Mouse (Mus musculus): ENCODE results near the gene Dab2ip. TPM values are rescaled to one million over a fixed set of nuclear protein-coding genes. Genes with fewer than 3 reads are reported as not detected.

Gene Dab2ip
- polyA plus RNA-seq, 1 experiment from 2014 or later, result 42.4 TPM

DNA sequence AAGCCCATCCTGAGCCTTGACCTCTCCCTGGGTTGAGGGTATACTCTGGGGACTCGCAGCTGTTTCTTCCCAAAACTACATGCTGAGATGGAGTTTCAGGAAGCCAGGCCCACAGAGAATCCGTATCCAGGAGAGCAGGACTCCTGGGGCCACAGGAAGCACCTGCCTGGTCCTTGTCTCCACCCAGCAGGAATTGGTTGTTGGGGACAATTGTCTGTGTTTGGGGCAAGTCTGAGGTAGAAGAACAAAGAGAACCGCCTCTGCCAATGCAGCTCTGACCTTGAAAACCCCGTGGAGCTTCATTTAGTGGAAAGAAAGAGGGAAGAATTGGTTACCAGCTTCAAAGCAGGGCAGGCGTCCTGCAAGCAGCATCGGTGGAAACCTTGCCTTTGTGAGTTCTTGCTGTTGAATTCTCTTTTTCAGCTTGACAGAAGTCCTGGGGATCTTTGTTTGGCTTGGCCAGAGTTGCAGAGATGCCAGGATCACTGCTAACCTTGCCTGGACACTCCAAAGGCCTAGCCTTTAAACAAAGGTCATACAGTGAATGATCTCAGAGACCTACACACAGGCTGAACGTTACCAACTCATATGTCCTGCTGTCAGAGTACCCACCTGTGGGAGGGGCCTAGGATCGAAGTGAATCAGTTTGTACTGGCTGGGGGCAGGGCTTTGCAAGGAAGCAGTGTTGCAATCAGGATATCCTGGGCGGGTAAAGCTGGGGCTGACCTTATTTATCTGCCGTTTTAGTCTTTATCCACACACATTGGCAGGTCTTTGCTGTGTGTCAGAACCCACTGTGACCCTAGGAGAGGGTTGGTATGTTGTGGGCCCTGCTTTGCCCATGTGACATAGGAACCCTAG lies 122.0 kb downstream of the Dab2ip start:
- no peak for ATAC-seq (ENCODE audit: low FRiP score, low TSS enrichment)
- H3K36me3 ChIP-seq (ENCODE audit: control insufficient read depth, insufficient read depth, low read length), result 0 out of 2 replicates have a peak, but pooled peaks cover 3% of the 10 kb centered on the region
- H3K9ac ChIP-seq (ENCODE audit: low read depth, low read length), result no peak overlapping the region
- H3K27ac ChIP-seq (ENCODE audit: low read depth, low read length), result peak overlapping the region; percentile 57
- no peaks in the 10 kb centered on the region for H3K9me3 ChIP-seq (ENCODE audit: control insufficient read depth, low read length)
- no peak overlapping the region for H3K4me3 ChIP-seq (ENCODE audit: low read length)
- WGBS, result 29% methylated on average over 10 of the region's 10 CpGs
- no peaks in the 10 kb centered on the region for H3K27me3 ChIP-seq (ENCODE audit: control insufficient read depth, insufficient read depth, low read length)
- peaks cover 76% of the 10 kb centered on the region for H3K4me1 ChIP-seq (ENCODE audit: control insufficient read depth, insufficient read depth, low read length)
- no peak overlapping the region for H3K4me2 ChIP-seq (replicated peaks; ENCODE audit: low read depth, low read length)

- Histone ChIP-seq H3K4me3 (ENCODE audit: low read length) (no peak overlapping the region), H3K36me3 (ENCODE audit: control insufficient read depth, insufficient read depth, low read length) (0 out of 2 replicates have a peak, but pooled peaks cover 3% of the 10 kb centered on the region), H3K9ac (ENCODE audit: low read depth, low read length) (no peak overlapping the region), H3K9me3 (ENCODE audit: control insufficient read depth, low read length) (no peaks in the 10 kb centered on the region), H3K27ac (ENCODE audit: low read depth, low read length) (peak overlapping the region; percentile 57; the same call in 1 of the 2 replicates), H3K4me2 (replicated peaks; ENCODE audit: low read depth, low read length) (no peak overlapping the region), H3K4me1 (ENCODE audit: control insufficient read depth, insufficient read depth, low read length) (peaks cover 72% of the 10 kb centered on the region), H3K27me3 (ENCODE audit: control insufficient read depth, insufficient read depth, low read length) (no peaks in the 10 kb centered on the region)
- WGBS, result 47% methylated on average over 6 of the region's 6 CpGs
- no peak for ATAC-seq (ENCODE audit: low FRiP score, low TSS enrichment)
Observed at GRCm38 (mm10) chr2:35680833-35681232, 122.8 kb downstream of the Dab2ip start.

- H3K4me2 ChIP-seq (replicated peaks; ENCODE audit: low read depth, low read length), result no peak overlapping the region
- WGBS, result 39% methylated on average over 3 of the region's 3 CpGs
- no peak overlapping the region for H3K27ac ChIP-seq (ENCODE audit: low read depth, low read length)
- ATAC-seq (ENCODE audit: low FRiP score, low TSS enrichment), result no peak
- H3K9ac ChIP-seq (ENCODE audit: low read depth, low read length), result no peak overlapping the region
- H3K9me3 ChIP-seq (ENCODE audit: control insufficient read depth, low read length), result no peaks in the 10 kb centered on the region
- H3K27me3 ChIP-seq (ENCODE audit: control insufficient read depth, insufficient read depth, low read length), result no peaks in the 10 kb centered on the region
- H3K4me1 ChIP-seq (ENCODE audit: control insufficient read depth, insufficient read depth, low read length), result peaks cover 48% of the 10 kb centered on the region; the same call in 1 of the 2 replicates
- 0 out of 2 replicates have a peak, but pooled peaks cover 8% of the 10 kb centered on the region for H3K36me3 ChIP-seq (ENCODE audit: control insufficient read depth, insufficient read depth, low read length)
- H3K4me3 ChIP-seq (ENCODE audit: low read length), result no peak overlapping the region
Observed at GRCm38 (mm10) chr2:35684005-35684404, 125.9 kb downstream of the Dab2ip start.

GRCm38 (mm10) chr2:35684735-35685312 lies 126.8 kb downstream of the Dab2ip start:
- Histone ChIP-seq H3K27ac (ENCODE audit: low read depth, low read length) (no peak overlapping the region), H3K4me2 (replicated peaks; ENCODE audit: low read depth, low read length) (no peak overlapping the region), H3K4me1 (ENCODE audit: control insufficient read depth, insufficient read depth, low read length) (peaks cover 43% of the 10 kb centered on the region; the same call in 1 of the 2 replicates), H3K9ac (ENCODE audit: low read depth, low read length) (no peak overlapping the region), H3K36me3 (ENCODE audit: control insufficient read depth, insufficient read depth, low read length) (0 out of 2 replicates have a peak, but pooled peaks cover 5% of the 10 kb centered on the region), H3K27me3 (ENCODE audit: control insufficient read depth, insufficient read depth, low read length) (no peaks in the 10 kb centered on the region), H3K9me3 (ENCODE audit: control insufficient read depth, low read length) (no peaks in the 10 kb centered on the region), H3K4me3 (ENCODE audit: low read length) (no peak overlapping the region)
- 47% methylated on average over 9 of the region's 9 CpGs for WGBS
- no peak for ATAC-seq (ENCODE audit: low FRiP score, low TSS enrichment)

DNA sequence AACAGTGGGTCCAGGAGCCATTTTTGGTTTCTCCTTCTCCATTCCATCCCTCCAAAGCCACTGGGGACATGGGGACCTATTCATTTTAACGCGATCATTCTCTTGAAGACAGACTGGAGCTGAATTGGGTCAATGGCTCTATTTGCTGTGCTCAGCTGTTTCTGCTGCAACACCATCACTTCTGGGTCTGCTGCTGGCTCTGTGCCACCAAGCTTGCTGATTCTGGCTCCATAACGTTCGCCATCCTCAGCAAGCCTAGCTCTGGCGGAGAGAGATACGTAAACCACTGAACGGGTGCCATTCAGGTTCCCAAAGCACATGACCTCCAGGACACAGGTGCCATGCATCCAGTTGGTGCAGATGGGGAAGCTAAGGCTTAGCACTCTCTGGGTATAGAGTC lies 128.0 kb downstream of the Dab2ip start:
- Histone ChIP-seq H3K27me3 (ENCODE audit: control insufficient read depth, insufficient read depth, low read length) (no peaks in the 10 kb centered on the region), H3K27ac (ENCODE audit: low read depth, low read length) (no peak overlapping the region), H3K9me3 (ENCODE audit: control insufficient read depth, low read length) (no peaks in the 10 kb centered on the region), H3K4me2 (replicated peaks; ENCODE audit: low read depth, low read length) (no peak overlapping the region), H3K4me3 (ENCODE audit: low read length) (no peak overlapping the region), H3K4me1 (ENCODE audit: control insufficient read depth, insufficient read depth, low read length) (peaks cover 43% of the 10 kb centered on the region), H3K9ac (ENCODE audit: low read depth, low read length) (no peak overlapping the region), H3K36me3 (ENCODE audit: control insufficient read depth, insufficient read depth, low read length) (0 out of 2 replicates have a peak, but pooled peaks cover 5% of the 10 kb centered on the region)
- WGBS, result 87% methylated on average over 7 of the region's 7 CpGs
- no peak for ATAC-seq (ENCODE audit: low FRiP score, low TSS enrichment)

- Histone ChIP-seq H3K27me3 (ENCODE audit: control insufficient read depth, insufficient read depth, low read length) (no peaks in the 10 kb centered on the region), H3K9ac (ENCODE audit: low read depth, low read length) (no peak overlapping the region), H3K9me3 (ENCODE audit: control insufficient read depth, low read length) (no peaks in the 10 kb centered on the region), H3K4me3 (ENCODE audit: low read length) (no peak overlapping the region), H3K4me2 (replicated peaks; ENCODE audit: low read depth, low read length) (no peak overlapping the region), H3K27ac (ENCODE audit: low read depth, low read length) (no peak overlapping the region), H3K4me1 (ENCODE audit: control insufficient read depth, insufficient read depth, low read length) (peaks cover 35% of the 10 kb centered on the region), H3K36me3 (ENCODE audit: control insufficient read depth, insufficient read depth, low read length) (0 out of 2 replicates have a peak, but pooled peaks cover 5% of the 10 kb centered on the region)
- 81% methylated on average over 5 of the region's 5 CpGs for WGBS
- ATAC-seq (ENCODE audit: low FRiP score, low TSS enrichment), result no peak
Observed at GRCm38 (mm10) chr2:35687557-35688070, 129.5 kb downstream of the Dab2ip start.

DNA sequence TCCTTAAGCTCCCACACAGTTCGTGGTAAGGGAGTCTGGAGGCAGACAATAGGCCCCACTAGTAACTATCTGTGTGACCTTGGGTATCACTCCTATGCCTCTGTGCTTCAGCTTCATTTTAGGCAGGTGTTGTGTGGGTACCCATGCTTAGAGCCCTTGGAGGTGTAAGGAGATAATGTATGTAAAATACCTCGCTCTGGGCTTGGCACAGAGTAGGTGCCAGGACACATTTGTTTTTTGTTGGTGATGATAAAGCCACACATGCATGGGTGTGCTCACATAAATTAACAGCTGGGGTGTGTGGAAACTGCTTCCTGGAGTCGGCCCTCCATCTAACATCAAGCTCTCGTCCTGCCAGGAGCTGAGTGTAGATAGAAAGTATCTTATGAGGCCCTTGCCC lies 130.1 kb downstream of the Dab2ip start:
- H3K27ac ChIP-seq (ENCODE audit: low read depth, low read length), result no peak overlapping the region
- H3K4me2 ChIP-seq (replicated peaks; ENCODE audit: low read depth, low read length), result no peak overlapping the region
- H3K9me3 ChIP-seq (ENCODE audit: control insufficient read depth, low read length), result no peaks in the 10 kb centered on the region
- no peak for ATAC-seq (ENCODE audit: low FRiP score, low TSS enrichment)
- H3K4me3 ChIP-seq (ENCODE audit: low read length), result no peak overlapping the region
- H3K27me3 ChIP-seq (ENCODE audit: control insufficient read depth, insufficient read depth, low read length), result no peaks in the 10 kb centered on the region
- no peak overlapping the region for H3K9ac ChIP-seq (ENCODE audit: low read depth, low read length)
- peaks cover 33% of the 10 kb centered on the region for H3K4me1 ChIP-seq (ENCODE audit: control insufficient read depth, insufficient read depth, low read length)
- 0 out of 2 replicates have a peak, but pooled peaks cover 5% of the 10 kb centered on the region for H3K36me3 ChIP-seq (ENCODE audit: control insufficient read depth, insufficient read depth, low read length)
- 68% methylated on average over 4 of the region's 4 CpGs for WGBS

DNA sequence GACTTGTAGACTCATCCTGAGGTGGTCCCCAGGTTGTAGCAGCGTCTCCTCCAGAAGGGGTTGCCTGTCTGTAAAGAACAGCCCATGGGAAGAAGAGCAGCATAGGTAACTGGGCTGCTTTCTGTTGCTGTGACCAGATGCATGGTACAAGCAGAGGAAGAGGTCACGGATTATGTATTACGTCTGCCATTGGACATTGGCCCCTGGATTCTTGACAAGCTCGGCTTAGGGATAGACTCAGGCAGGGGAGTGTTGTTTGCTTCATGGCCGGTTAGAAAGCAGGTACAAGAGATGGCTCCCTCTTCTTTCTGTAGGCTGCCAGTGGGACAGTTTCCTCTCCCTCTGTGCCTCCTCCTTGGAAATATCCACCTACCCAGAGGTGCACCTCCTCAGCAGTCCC lies 130.5 kb downstream of the Dab2ip start:
- ATAC-seq (ENCODE audit: low FRiP score, low TSS enrichment), result no peak
- Histone ChIP-seq H3K9ac (ENCODE audit: low read depth, low read length) (no peak overlapping the region), H3K9me3 (ENCODE audit: control insufficient read depth, low read length) (no peaks in the 10 kb centered on the region), H3K36me3 (ENCODE audit: control insufficient read depth, insufficient read depth, low read length) (0 out of 2 replicates have a peak, but pooled peaks cover 5% of the 10 kb centered on the region), H3K4me1 (ENCODE audit: control insufficient read depth, insufficient read depth, low read length) (peaks cover 36% of the 10 kb centered on the region), H3K4me2 (replicated peaks; ENCODE audit: low read depth, low read length) (no peak overlapping the region), H3K27me3 (ENCODE audit: control insufficient read depth, insufficient read depth, low read length) (no peaks in the 10 kb centered on the region), H3K4me3 (ENCODE audit: low read length) (no peak overlapping the region), H3K27ac (ENCODE audit: low read depth, low read length) (no peak overlapping the region)
- 89% methylated on average over 5 of the region's 5 CpGs for WGBS

Data from kidney, embryonic 14.5 days (tissue).